Mouse (Mus musculus) neural tube, embryonic 11.5 days (tissue): Measurements from ENCODE around the gene Astl. TPM values are rescaled to one million over a fixed set of nuclear protein-coding genes. Genes with fewer than 3 reads are reported as not detected.

ENCODE experiments used
- ATAC-seq: fragments of 200-750 bp; cut with Nextera tagmentation; 2 replicates; pipeline ENCODE4 v1.8.0; 2017; ENCODE audit warnings: moderate number of reproducible peaks, mild to moderate bottlenecking, moderate TSS enrichment, moderate library complexity; ENCODE audit not compliant: insufficient read depth, low FRiP score, low TSS enrichment
- DNase-seq: peaks from one replicate; pipeline ENCODE4 v3.0.0-alpha.2; 2015; ENCODE audit warnings: low spot score
- H3K27ac ChIP-seq: fragments of 300-500 bp; sonication (generic); 2 replicates; pipeline ENCODE4 v1.5.1; 2014; ENCODE audit warnings: low read depth, mild to moderate bottlenecking, low read length
- H3K27me3 ChIP-seq: fragments of 300-500 bp; sonication (generic); 2 replicates; pipeline ENCODE4 v1.6.1; 2014; ENCODE audit warnings: mild to moderate bottlenecking, low read length, mixed read lengths; ENCODE audit not compliant: control insufficient read depth, insufficient read depth
- H3K36me3 ChIP-seq: fragments of 300-500 bp; sonication (generic); 2 replicates; pipeline ENCODE4 v1.6.1; 2014; ENCODE audit warnings: mild to moderate bottlenecking, low read length, moderate library complexity, mixed read lengths; ENCODE audit not compliant: control insufficient read depth, insufficient read depth
- H3K4me1 ChIP-seq: fragments of 300-500 bp; sonication (generic); 2 replicates; pipeline ENCODE4 v1.6.1; 2014; ENCODE audit warnings: low read length, mixed read lengths; ENCODE audit not compliant: control insufficient read depth, insufficient read depth
- H3K4me2 ChIP-seq: fragments of 300-500 bp; sonication (generic); 2 replicates; pipeline ENCODE4 v1.6.1; 2014; ENCODE audit warnings: low read depth, mild to moderate bottlenecking, moderate library complexity
- H3K4me3 ChIP-seq: fragments of 300-500 bp; sonication (generic); 2 replicates; pipeline ENCODE4 v1.5.1; 2014; ENCODE audit warnings: low read depth, low read length
- H3K9ac ChIP-seq: fragments of 300-500 bp; sonication (generic); 2 replicates; pipeline ENCODE4 v1.6.1; 2014; ENCODE audit warnings: mild to moderate bottlenecking, low read length
- H3K9me3 ChIP-seq: fragments of 300-500 bp; sonication (generic); 2 replicates; pipeline ENCODE4 v1.6.1; 2016; ENCODE audit warnings: low read length; ENCODE audit not compliant: control insufficient read depth
- WGBS: fragments of 180-500 bp; shearing (Covaris S2); extraction: QIAGEN DNeasy Blood & Tissue Kit; methylation state at CpG from one replicate; pipeline ENCODE4 v1.1.7; 2014; 5-methylcytosine and 5-hydroxymethylcytosine counted together
- polyA plus RNA-seq: library from polyadenylated mRNA; unstranded; fragments of >200 nt; fragmentation: Nextera tagmentation; extraction: Ambion mirVana; gene quantifications from 2 replicates; pipeline ENCODE4 v1.2.1, GENCODE M21; 2014

The Astl gene
- polyA plus RNA-seq, 1 experiment from 2014 or later = not detected

DNA sequence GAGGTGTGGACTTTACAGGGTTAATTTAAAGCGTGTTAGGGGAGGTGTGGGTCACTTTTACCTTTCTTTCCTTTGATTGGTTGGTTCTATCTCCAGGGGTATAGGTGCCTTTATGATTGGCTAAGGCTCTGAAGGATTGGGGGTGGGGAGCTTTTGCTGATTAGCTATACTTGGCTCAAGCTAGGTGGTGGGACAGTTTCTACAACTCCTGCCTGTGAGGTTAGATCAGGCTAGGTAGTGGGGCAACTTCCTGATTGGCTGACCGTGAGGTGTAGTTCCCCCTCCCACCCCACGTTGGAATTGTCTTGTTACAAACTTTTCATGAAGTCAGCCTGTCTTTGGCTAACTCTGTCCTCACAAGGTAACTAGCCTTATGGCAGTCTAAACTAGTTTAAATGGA lies 31.3 kb upstream of the Astl start:
- Histone ChIP-seq H3K4me1 (no peaks in the 10 kb centered on the region), H3K4me3 (no peak overlapping the region), H3K36me3 (no peaks in the 10 kb centered on the region), H3K27ac (no peak overlapping the region), H3K9me3 (no peaks in the 10 kb centered on the region), H3K4me2 (no peak overlapping the region), H3K27me3 (no peaks in the 10 kb centered on the region), H3K9ac (no peak overlapping the region)
- DNase-seq (no peak), ATAC-seq (no peak)
- 57% methylated on average over 3 of the region's 3 CpGs for WGBS

DNA sequence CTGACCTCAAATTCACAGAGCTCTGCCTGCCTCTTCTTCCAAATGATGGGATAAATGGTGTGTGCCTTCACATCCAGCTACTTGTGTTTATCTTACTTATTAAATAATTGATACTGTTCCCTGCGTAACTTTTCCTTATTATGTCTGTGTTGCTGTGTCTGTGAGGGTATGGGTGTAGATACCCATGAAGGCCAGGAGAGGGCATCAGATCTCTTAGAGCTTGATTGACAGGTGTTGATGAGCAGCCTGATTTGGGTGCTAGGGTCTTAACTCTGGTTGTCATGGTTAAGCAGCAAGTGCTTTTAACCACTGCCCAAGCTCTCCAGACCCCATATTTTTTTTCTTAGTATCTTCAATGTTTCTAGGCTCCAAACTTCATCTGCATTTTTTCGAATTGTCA lies 29.8 kb upstream of the Astl start:
- no peak for DNase-seq
- no peak overlapping the region for H3K9ac ChIP-seq
- no peak overlapping the region for H3K4me2 ChIP-seq
- no peaks in the 10 kb centered on the region for H3K27me3 ChIP-seq
- H3K27ac ChIP-seq = no peak overlapping the region
- no peak for ATAC-seq
- H3K4me1 ChIP-seq = no peaks in the 10 kb centered on the region
- H3K4me3 ChIP-seq = no peak overlapping the region
- 96% methylated on average over 2 of the region's 2 CpGs for WGBS
- H3K9me3 ChIP-seq = no peaks in the 10 kb centered on the region
- no peaks in the 10 kb centered on the region for H3K36me3 ChIP-seq

DNA sequence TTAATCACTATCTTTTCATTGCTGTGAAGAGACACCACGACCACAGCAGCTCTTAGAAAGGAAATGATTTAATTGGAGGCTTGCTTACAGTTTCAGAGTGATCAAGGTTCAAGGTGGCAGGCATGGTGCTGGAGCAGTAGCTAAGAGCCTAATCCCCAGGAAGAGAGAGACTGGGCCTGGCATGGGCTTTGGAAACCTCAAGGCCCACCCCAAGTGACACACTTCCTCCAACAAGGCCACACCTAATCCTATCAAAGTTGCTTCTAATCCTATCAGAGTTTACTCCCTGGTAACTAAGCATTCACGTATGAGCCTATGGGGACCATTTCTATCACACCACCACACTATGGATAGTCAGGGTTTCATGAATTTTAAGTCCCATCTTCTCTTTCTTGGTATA lies 28.2 kb upstream of the Astl start:
- no peak overlapping the region for H3K4me3 ChIP-seq
- no peak for DNase-seq
- 58% methylated on average over 2 of the region's 2 CpGs for WGBS

GRCm38 (mm10) chr2:127310685-127311084 lies 27.8 kb upstream of the Astl start:
- DNase-seq (no peak), ATAC-seq (no peak)
- Histone ChIP-seq H3K9ac (no peak overlapping the region), H3K4me2 (no peak overlapping the region), H3K9me3 (no peaks in the 10 kb centered on the region), H3K27me3 (no peaks in the 10 kb centered on the region), H3K27ac (no peak overlapping the region), H3K4me1 (no peaks in the 10 kb centered on the region), H3K4me3 (no peak overlapping the region), H3K36me3 (no peaks in the 10 kb centered on the region)
- WGBS = 94% methylated on average over 7 of the region's 7 CpGs

More for the DNA sequence above, 28.2 kb upstream of the Astl start:
- H3K9ac ChIP-seq = no peak overlapping the region
- no peaks in the 10 kb centered on the region for H3K36me3 ChIP-seq
- H3K4me2 ChIP-seq = no peak overlapping the region
- no peak overlapping the region for H3K27ac ChIP-seq
- H3K27me3 ChIP-seq = no peaks in the 10 kb centered on the region
- ATAC-seq = no peak
- H3K9me3 ChIP-seq = no peaks in the 10 kb centered on the region
- no peaks in the 10 kb centered on the region for H3K4me1 ChIP-seq

- H3K27ac ChIP-seq = no peak overlapping the region
- 93% methylated on average over 1 of the region's 1 CpGs for WGBS
- H3K9me3 ChIP-seq = no peaks in the 10 kb centered on the region
- H3K27me3 ChIP-seq = no peaks in the 10 kb centered on the region
- H3K4me3 ChIP-seq = no peak overlapping the region
- ATAC-seq (no peak), DNase-seq (no peak)
- H3K4me2 ChIP-seq = no peak overlapping the region
- no peaks in the 10 kb centered on the region for H3K4me1 ChIP-seq
- no peak overlapping the region for H3K9ac ChIP-seq
- H3K36me3 ChIP-seq = no peaks in the 10 kb centered on the region
Measured at GRCm38 (mm10) chr2:127311193-127311592, 27.2 kb upstream of the Astl start.

DNA sequence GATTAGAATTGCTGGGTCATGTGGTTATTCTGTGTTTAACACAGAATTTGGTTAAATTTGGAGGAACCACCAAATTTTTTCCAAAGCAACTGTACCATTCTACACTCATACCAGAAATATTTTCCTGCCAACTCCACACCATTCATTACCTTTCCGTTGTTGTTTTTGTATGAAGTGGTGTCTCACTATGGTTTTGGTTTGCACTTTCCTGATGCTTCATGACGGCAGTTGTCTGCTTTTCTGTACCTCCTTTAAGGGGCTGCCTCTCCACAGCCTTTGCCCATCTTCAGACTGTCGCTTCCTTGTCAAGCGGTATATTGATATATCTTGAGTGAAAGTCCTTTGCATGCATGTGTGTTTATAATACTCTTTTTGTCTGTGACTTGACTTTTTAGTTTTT lies 25.6 kb upstream of the Astl start:
- Histone ChIP-seq H3K9ac (no peak overlapping the region), H3K27ac (no peak overlapping the region), H3K27me3 (no peaks in the 10 kb centered on the region), H3K9me3 (no peaks in the 10 kb centered on the region), H3K4me2 (no peak overlapping the region), H3K4me3 (no peak overlapping the region), H3K4me1 (no peaks in the 10 kb centered on the region), H3K36me3 (no peaks in the 10 kb centered on the region)
- WGBS = 93% methylated on average over 4 of the region's 4 CpGs
- no peak for ATAC-seq
- DNase-seq = no peak

DNA sequence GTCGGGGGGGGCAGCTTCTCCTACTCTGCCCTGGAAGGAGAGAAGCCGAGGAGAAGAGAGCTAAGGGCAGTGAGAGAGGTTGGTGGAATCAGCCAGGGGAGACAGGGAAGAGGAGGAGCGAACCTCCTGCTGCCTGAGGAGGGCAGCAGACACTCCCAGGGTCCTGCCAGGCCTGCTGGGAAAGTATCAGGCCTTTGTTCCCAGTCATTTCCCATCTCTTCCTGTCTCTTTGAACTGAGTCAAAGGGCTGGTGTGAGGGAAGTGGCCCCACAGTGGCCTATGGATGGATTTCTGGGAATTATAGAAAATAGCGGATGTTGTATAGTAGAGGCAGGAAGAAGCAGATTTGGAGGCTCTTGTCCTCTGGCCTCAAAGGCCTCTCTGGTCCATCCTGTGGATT lies 24.6 kb upstream of the Astl start:
- no peak for DNase-seq
- WGBS = 41% methylated on average over 4 of the region's 4 CpGs

GRCm38 (mm10) chr2:127314467-127315154 lies 23.8 kb upstream of the Astl start:
- Histone ChIP-seq H3K27me3 (no peaks in the 10 kb centered on the region), H3K27ac (no peak overlapping the region), H3K4me2 (no peak overlapping the region), H3K4me1 (no peaks in the 10 kb centered on the region), H3K4me3 (no peak overlapping the region), H3K9ac (peak overlapping the region; percentile 10; the same call in 1 of the 2 replicates), H3K9me3 (no peaks in the 10 kb centered on the region), H3K36me3 (no peaks in the 10 kb centered on the region)
- 78% methylated on average over 6 of the region's 6 CpGs for WGBS
- DNase-seq = no peak
- no peak for ATAC-seq

More for the DNA sequence above, 24.6 kb upstream of the Astl start:
- no peak overlapping the region for H3K4me3 ChIP-seq
- no peaks in the 10 kb centered on the region for H3K4me1 ChIP-seq
- H3K9me3 ChIP-seq = no peaks in the 10 kb centered on the region
- no peak overlapping the region for H3K4me2 ChIP-seq
- no peaks in the 10 kb centered on the region for H3K36me3 ChIP-seq
- no peaks in the 10 kb centered on the region for H3K27me3 ChIP-seq
- ATAC-seq = no peak
- H3K27ac ChIP-seq = no peak overlapping the region
- no peak overlapping the region for H3K9ac ChIP-seq

- Histone ChIP-seq H3K9ac (no peak overlapping the region), H3K4me2 (no peak overlapping the region), H3K4me1 (no peaks in the 10 kb centered on the region), H3K27ac (no peak overlapping the region), H3K4me3 (no peak overlapping the region), H3K27me3 (no peaks in the 10 kb centered on the region), H3K9me3 (no peaks in the 10 kb centered on the region), H3K36me3 (no peaks in the 10 kb centered on the region)
- no peak for ATAC-seq
- no peak for DNase-seq
- 94% methylated on average over 1 of the region's 1 CpGs for WGBS
Measured at GRCm38 (mm10) chr2:127315155-127315470, 23.3 kb upstream of the Astl start.
